Mouse (Mus musculus): Measurements from ENCODE around the gene Hnrnpu. TPM values are rescaled to one million over a fixed set of nuclear protein-coding genes. Genes with fewer than 3 reads are reported as not detected.
A peak's percentile ranks its signal among the peaks of the same experiment; 100 is the strongest.

Gene Hnrnpu
- total RNA-seq, 4 experiments from 2014 or later = 391 to 465 (median 433) TPM

DNA sequence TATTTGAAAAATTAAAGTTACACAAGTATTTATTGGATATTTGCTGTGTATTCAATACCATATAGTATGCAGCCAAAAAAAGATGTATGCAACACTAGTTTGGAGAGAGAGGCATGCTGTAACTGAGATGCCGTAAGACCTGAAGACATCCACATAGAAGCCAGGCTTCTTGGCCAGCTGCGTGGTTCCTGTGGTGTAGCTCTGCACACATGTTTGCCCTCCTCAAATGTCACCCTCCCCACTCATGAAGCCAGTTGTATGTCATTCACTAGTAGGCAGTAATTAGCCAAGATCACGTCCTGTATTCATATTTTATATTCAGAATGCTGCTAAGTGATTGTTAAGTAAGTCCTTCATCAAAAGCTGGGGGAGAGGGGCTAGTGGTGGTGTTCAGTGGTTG is 3.8 kb upstream of the Hnrnpu start:
- DNase-seq (ENCODE audit: low spot score in 2 of 2) = no peak

GRCm38 (mm10) chr1:178340213-178340612 is 2.6 kb upstream of the Hnrnpu start:
- no peak for DNase-seq (ENCODE audit: low spot score in 2 of 2)

DNA sequence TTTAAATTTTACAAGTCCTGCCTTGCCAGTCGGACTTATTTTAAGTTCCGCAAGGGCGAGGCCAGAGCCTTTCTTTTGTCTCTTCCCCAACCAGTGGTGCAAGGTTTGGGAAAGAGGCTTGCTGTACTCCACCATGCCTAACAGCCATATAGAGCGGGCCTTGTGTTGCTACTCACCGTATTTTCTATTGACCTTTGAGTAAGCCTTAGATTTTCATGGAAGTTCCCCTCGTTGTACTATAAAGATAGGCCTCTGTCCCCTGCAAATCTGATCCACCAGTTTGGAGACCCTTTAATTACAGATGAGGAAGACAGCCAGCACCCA is 683 bp upstream of the Hnrnpu start:
- DNase-seq (ENCODE audit: low spot score in 2 of 2) = no peak

DNA sequence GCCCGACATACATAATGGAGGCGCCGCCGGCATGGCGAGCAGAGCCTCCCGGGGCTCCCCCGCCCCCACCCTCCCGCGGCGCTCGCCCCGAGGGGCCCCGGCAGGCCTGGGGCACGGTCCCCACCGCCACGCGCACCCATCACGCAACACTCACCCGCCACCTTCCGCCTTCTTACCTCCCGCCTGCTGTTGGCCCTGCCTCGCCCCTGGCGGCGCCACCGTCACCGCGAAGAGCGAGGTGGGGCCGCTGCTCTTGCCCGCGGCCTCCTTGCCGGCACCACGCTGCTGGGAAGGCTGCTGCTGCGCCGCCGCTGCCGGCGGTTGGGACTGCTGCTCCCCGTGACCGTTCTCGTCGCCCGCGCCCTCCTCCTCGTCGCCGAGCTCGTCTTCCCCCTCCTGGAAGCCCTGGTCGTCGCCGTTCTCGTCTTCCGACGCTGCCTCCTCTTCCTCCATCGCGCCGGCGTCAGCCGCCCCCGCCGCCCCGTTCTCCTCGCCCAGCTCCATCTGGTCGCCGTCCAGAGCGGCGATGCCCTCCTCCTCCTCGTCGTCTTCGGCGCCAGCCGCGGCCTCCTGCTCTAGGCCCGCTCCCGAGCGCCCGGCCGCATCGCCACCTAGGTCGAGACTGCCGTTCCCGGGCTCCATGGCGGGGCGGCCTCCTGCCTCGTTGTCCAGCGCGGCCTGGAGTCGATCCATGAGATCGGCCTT is 668 bp downstream of the Hnrnpu start:
- no peak for DNase-seq (ENCODE audit: low spot score in 2 of 2)

- DNase-seq (ENCODE audit: low spot score in 2 of 2) = peak; percentile 86 to 90
Observed at GRCm38 (mm10) chr1:178336289-178336775, 1.3 kb downstream of the Hnrnpu start.

DNA sequence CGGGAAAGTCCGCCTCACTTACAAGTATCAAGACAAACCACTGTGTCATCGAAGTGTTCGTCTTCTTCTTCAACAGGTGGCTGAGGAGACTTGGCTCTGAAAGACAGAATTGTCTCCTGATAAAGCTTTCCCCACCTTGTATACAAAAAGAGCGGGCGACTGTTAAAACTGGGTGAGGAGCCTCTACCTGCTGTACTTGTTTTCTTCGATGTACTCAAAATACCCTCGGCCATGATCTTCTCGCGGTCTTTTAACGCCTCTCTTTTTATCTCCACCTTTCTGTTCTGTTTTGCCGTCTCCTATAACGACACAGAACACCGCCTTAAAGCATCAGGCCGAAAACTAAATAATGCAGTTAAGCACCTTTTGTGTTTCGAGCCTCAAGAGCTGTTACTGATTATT is 1.7 kb downstream of the Hnrnpu start:
- no peak for DNase-seq (ENCODE audit: low spot score in 2 of 2)

DNA sequence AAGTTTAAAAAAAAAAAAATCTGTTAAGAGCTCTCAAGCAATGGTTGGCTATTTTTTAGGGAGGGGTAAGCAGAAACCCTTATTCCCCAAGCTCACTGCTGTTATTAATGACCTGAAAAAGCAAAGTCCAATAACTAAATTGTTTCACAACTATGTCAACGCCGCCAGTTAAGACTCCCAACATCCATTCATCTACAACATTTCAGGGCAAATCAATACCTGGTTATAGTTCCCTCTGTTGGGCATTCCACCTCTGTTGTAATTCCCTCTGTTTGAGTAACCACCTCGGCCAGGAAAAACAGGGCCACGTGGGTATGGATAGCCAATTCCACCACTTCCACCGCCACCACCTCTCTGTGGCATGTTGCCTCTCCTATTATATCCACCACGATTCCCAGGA is 7.7 kb downstream of the Hnrnpu start:
- DNase-seq (ENCODE audit: low spot score in 2 of 2) = no peak

DNA sequence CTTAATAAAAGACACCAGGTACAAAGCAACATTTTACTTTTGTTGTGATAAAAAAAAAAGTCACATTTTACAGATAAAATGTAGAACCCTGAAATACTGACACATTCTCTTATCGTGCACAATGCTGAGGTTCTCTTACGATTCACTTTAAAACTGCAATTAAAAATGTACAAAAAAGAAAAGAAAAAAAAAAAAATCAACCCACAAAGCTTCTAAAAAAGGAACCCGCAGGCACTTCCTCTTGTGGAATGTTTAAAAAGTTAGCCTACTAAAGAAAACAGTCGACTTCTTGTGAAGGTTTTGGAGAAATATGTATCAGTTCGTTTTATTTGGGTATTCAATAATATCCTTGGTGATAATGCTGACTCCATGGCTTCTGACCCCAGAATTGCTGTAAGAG is 8.6 kb downstream of the Hnrnpu start:
- DNase-seq (ENCODE audit: low spot score in 2 of 2) = no peak

DNA sequence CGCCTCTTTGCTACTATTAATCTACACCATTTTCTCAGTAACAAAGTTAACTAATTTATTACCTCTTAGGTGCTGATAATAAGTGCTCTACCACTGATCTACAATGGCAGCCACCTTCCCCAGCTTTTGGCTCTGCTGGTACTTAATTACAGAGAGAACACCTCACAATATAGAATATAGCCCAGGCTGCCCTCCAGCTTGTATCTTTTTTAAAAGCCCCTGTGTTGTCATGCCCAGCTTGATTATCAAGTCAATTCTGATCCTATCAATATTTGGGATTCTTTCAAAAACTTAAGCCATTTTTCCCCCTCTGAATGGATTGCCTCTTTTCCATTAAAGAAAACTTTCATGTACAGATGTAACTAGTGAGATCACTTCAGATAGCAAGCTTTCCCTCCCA is 10.6 kb downstream of the Hnrnpu start:
- DNase-seq (ENCODE audit: low spot score in 2 of 2) = no peak

DNA sequence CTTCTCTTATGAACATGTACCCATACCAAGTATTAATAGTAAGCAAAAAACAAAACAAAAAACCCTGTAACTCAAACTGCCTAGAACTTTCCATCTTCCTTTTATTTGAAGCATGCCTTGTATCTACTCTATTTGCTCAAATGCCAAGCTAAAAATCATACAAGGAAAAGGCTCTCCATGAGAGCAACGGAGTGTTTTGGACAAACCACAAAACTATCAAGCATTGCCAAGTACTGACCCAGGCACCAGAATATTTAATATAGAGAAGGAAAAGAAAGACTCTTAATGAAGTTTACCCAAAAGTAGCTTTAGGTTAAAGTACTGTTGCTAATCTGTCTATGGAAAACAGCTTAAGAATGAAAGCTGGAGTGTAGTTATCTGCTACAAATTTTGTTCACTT is 11.2 kb downstream of the Hnrnpu start:
- DNase-seq (ENCODE audit: low spot score in 2 of 2) = no peak

GRCm38 (mm10) chr1:178324568-178324967 is 13.0 kb downstream of the Hnrnpu start:
- DNase-seq (ENCODE audit: low spot score in 2 of 2) = no peak

DNA sequence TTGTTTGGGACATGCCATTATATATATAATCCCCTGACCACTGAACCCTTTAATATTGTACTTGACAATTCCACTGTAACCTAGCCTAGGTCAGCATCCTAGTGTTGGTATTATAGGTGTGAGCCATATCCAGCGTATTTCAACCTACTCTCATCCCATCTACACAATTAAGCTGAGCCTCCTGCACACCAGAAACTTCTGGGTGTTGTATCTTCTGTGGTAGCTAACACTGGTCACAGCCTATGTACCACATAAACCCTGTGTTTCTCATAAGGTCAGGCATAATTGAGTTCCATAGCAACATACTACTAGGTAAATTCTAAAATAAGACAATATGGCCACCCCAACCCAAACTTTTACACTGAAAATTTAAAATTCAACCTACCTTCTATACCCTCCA is 14.4 kb downstream of the Hnrnpu start:
- DNase-seq (ENCODE audit: low spot score in 2 of 2) = no peak

DNA sequence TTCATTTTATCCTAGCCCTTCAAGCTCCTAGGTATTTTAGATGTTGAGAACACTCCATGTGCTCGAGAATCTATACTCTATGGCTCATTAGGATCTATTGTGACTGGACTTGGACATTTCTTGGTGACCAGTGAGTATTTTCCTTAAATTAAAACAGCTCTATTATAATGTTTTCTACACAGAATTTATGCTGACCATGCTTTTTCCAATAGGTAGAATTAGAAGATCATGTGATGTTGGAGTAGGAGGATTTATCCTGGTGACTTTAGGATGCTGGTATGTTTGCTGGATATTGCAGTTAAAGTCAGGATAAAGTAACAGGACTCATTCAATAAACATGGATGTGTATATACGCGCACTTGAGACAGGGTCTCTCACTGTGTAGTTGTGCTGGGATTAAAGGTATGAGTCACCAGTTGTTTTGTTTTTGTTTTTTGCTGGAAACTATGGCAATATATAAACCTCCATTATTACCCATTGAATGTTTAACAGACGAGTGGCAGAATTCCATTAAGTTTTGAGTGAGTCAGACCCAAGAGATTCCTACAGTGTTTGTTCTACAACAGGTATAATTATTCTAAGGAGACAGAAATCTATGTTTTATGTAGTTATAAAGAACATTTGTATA is 15.8 kb downstream of the Hnrnpu start:
- DNase-seq (ENCODE audit: low spot score in 2 of 2) = no peak

DNA sequence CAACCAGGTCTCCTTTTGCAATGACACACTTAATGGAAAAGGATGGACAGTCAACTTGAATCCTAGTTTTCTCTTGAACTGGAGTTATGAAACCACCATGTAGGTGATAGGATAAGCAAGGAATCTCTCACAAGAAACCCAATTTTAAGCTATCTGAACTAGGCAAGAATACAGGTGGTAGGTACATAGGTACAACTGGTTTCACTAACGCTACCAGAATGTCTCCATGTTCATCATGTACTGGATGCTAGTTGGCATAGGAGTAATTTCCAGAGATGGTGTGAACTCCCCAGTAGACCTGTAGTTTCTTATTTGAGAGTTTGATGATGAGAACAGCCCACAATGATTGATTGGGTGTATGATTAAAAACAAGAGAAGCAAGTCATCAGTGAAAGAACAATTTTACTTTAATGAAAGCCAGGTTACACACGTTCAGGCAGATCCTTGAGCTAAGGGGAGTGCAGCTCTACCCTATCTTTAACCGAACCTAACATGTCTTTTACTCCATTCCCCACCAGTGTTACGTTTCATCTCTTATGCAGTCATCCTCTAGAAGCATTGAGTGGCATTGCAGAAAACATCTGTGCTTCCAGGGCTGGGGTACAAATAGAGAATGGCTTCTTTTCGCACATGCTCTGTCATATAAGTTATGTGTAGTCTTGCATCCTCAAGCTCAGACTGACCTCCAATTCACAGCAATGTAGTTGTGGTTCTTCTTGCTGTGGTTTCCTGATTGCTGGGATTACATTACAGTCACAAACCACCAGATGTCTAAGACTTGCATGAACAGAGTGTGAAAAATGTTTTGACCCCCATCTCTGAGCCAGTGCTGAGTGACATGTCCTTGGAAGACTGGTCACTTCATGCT is 16.6 kb downstream of the Hnrnpu start:
- no peak for DNase-seq (ENCODE audit: low spot score in 2 of 2)

GRCm38 (mm10) chr1:178320038-178320722 is 17.4 kb downstream of the Hnrnpu start:
- no peak for DNase-seq (ENCODE audit: low spot score in 2 of 2)

- DNase-seq (ENCODE audit: low spot score in 2 of 2) = peak; percentile 30 to 33
Observed at GRCm38 (mm10) chr1:178319295-178320037, 18.1 kb downstream of the Hnrnpu start.

- peak; percentile 92 to 95 for DNase-seq (ENCODE audit: low spot score in 2 of 2)
Observed at GRCm38 (mm10) chr1:178318389-178319184, 19.0 kb downstream of the Hnrnpu start, which contains the start of gene Cox20. Gene Cox20 (plus strand): TSS chr1:178319130.

GRCm38 (mm10) chr1:178318002-178318388 is 19.6 kb downstream of the Hnrnpu start:
- peak in 1 of 2 experiments; percentile 91 for DNase-seq (ENCODE audit: low spot score in 2 of 2)

DNA sequence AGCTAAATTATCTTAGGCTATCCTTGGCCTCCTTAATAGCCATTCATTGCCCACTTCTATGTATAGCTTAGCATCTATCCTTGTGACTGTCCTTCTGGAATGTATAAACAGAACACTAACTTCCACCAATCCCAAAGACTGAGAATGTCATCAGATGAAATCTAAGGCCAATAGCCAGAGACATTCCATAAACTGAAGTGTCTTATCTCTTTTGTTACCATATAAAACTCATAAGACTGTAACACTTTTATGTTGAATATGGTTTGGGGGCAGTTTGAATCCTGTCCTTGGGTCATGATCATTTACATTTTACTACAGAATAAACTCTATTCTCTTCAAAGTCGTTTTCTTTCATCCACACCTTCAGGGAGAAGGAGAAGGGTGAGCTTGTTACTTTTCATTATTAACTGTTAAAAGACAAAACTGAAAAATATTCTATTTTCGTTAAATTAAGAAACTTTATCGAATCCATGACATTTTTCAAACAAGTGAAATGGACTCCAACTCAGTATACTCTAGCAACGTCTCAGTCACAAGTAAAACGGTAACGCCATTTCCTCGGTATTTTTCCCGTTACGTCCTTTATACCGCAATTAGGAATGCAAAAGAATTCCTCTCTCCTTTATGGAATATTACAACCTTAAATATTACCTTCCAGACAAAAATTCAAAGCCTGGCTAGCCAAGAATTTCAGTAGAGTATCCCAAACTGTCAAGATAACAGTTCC is 20.2 kb downstream of the Hnrnpu start:
- no peak for DNase-seq (ENCODE audit: low spot score in 2 of 2)

All from layer of hippocampus, adult 8-10 months (tissue).